Comparison of ENCODE assay signal across 12 mouse cellular contexts in the genomic region with DNA sequence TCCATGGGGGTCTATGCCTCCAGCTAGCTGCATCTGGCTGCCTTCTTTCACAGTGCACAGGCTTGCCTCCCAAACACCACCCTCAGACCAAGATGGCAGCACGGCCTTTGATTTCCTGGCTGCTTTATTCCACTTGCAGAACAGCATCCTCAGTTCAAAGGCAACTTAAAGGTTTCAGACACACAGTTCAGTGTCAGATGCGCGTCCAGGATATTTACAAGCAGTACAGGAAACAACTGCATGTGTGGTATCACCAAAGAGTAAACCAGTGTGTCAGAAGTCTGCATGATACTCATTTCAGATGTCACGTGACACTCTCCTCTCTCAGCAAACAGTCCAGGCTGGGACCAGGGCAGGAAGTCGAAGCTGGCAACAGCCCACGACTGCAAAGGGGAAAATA.
DNase-seq lines count a peak whose midpoint lies in the region; ATAC-seq lines count a peak whose summit lies in the region.
"Had no signal": no experiment of that assay in that cellular context is flagged by ENCODE, and none has a peak within 500 bp of the region (broad histone marks: within the 10 kb centered on the region; RNA-seq: fewer than 3 reads in every experiment).

No protein-coding gene starts in this region.

- H3K4me2 ChIP-seq in heart, embryonic 16.5 days (ENCODE audit: low read depth, low read length), result no peak overlapping the region
- no peak overlapping the region for H3K4me2 ChIP-seq in forebrain, embryonic 14.5 days (ENCODE audit: low read length)
- no peak overlapping the region for H3K4me2 ChIP-seq in intestine, embryonic 16.5 days (ENCODE audit: low read depth, low read length)
- H3K4me2 ChIP-seq: forebrain, embryonic 15.5 days had no signal

- no peaks in the 10 kb centered on the region for H3K36me3 ChIP-seq in heart, embryonic 16.5 days (ENCODE audit: control insufficient read depth, insufficient read depth)
- H3K36me3 ChIP-seq in heart, embryonic 10.5 days, result no peaks in the 10 kb centered on the region
- no peaks in the 10 kb centered on the region; the same call in 1 of the 2 replicates for H3K36me3 ChIP-seq in forebrain, embryonic 14.5 days (ENCODE audit: control insufficient read depth, insufficient read depth, low read length)
- H3K36me3 ChIP-seq in intestine, embryonic 16.5 days (ENCODE audit: control insufficient read depth, insufficient read depth, low read length), result no peaks in the 10 kb centered on the region

- H3K9ac ChIP-seq in heart, embryonic 16.5 days (ENCODE audit: low read length), result no peak overlapping the region
- H3K9ac ChIP-seq in forebrain, embryonic 14.5 days (ENCODE audit: low read length), result no peak overlapping the region
- H3K9ac ChIP-seq in intestine, embryonic 16.5 days (ENCODE audit: low read depth, low read length), result no peak overlapping the region
- H3K9ac ChIP-seq: forebrain, embryonic 15.5 days had no signal

- peak; percentile 69 for ATAC-seq in heart, embryonic 16.5 days (replicated peaks; ENCODE audit: extremely low read depth, insufficient read depth, low FRiP score)
- ATAC-seq in neutrophil, adult 5-6 weeks (ENCODE audit: extremely low read depth, insufficient number of reproducible peaks, low FRiP score, poor library complexity, severe bottlenecking), result peak; percentile 52; the same call in 1 of the 2 replicates
- ATAC-seq in forebrain, embryonic 14.5 days, result no peak
- no peak for ATAC-seq in intestine, embryonic 16.5 days
- ATAC-seq: forebrain, embryonic 15.5 days had no signal

- H3K4me3 ChIP-seq in heart, embryonic 16.5 days (ENCODE audit: low read length), result no peak overlapping the region
- H3K4me3 ChIP-seq in heart, embryonic 10.5 days, result no peak overlapping the region
- H3K4me3 ChIP-seq in forebrain, embryonic 14.5 days (ENCODE audit: low read depth, low read length), result no peak overlapping the region
- no peak overlapping the region for H3K4me3 ChIP-seq in intestine, embryonic 16.5 days (ENCODE audit: low read length)
- H3K4me3 ChIP-seq: forebrain, embryonic 15.5 days; myocyte had no signal

- H3K27ac ChIP-seq in heart, embryonic 16.5 days (ENCODE audit: low read length), result no peak overlapping the region
- H3K27ac ChIP-seq in heart, embryonic 10.5 days, result no peak overlapping the region
- H3K27ac ChIP-seq in forebrain, embryonic 14.5 days (ENCODE audit: low read depth, low read length), result no peak overlapping the region
- H3K27ac ChIP-seq in intestine, embryonic 16.5 days (ENCODE audit: low read length), result no peak overlapping the region

- WGBS in heart, embryonic 16.5 days, result 54% methylated on average over 6 of the region's 6 CpGs
- WGBS in heart, embryonic 10.5 days, result 78% methylated on average over 6 of the region's 6 CpGs
- 88% methylated on average over 6 of the region's 6 CpGs for WGBS in forebrain, embryonic 14.5 days
- 70% methylated on average over 6 of the region's 6 CpGs for WGBS in intestine, embryonic 16.5 days

- H3K9me3 ChIP-seq in heart, embryonic 16.5 days (replicated peaks; ENCODE audit: control insufficient read depth, low read length), result no peaks in the 10 kb centered on the region
- H3K9me3 ChIP-seq in heart, embryonic 10.5 days, result no peaks in the 10 kb centered on the region
- no peaks in the 10 kb centered on the region for H3K9me3 ChIP-seq in forebrain, embryonic 14.5 days (replicated peaks; ENCODE audit: control insufficient read depth, low read length)
- H3K9me3 ChIP-seq in intestine, embryonic 16.5 days (ENCODE audit: control insufficient read depth, low read length), result no peaks in the 10 kb centered on the region
- H3K9me3 ChIP-seq: forebrain, embryonic 15.5 days had no signal

- H3K4me1 ChIP-seq in heart, embryonic 16.5 days (ENCODE audit: control insufficient read depth, insufficient read depth, low read length), result 0 out of 2 replicates have a peak, but pooled peaks cover 8% of the 10 kb centered on the region
- peaks cover 11% of the 10 kb centered on the region; the same call in 1 of the 2 replicates for H3K4me1 ChIP-seq in heart, embryonic 10.5 days
- peaks cover 29% of the 10 kb centered on the region for H3K4me1 ChIP-seq in forebrain, embryonic 14.5 days (ENCODE audit: control insufficient read depth, insufficient read depth, low read length)
- H3K4me1 ChIP-seq in intestine, embryonic 16.5 days (ENCODE audit: control insufficient read depth, insufficient read depth, low read length), result peaks cover 5% of the 10 kb centered on the region

- no peak for DNase-seq in heart, embryonic 10.5 days (ENCODE audit: low spot score)
- DNase-seq in CD4-positive, CD25-positive, alpha-beta regulatory T cell, adult 2 months (ENCODE audit: low read depth, low spot score), result peak; percentile 84
- peak; percentile 70 for DNase-seq in induced T-regulatory cell, adult 2 months (ENCODE audit: low read depth)
- DNase-seq in forebrain, embryonic 14.5 days (ENCODE audit: low spot score), result no peak
- no peak for DNase-seq in cerebellum, adult 11 months
- DNase-seq: kidney, adult 9 months; right cerebral cortex, adult 18-20 months had no signal

- no peaks in the 10 kb centered on the region for H3K27me3 ChIP-seq in heart, embryonic 16.5 days (ENCODE audit: control insufficient read depth, insufficient read depth, low read length)
- H3K27me3 ChIP-seq in heart, embryonic 10.5 days (ENCODE audit: insufficient read depth, poor library complexity, severe bottlenecking), result no peaks in the 10 kb centered on the region
- no peaks in the 10 kb centered on the region for H3K27me3 ChIP-seq in forebrain, embryonic 14.5 days (replicated peaks; ENCODE audit: control insufficient read depth, insufficient read depth, low read length)
- H3K27me3 ChIP-seq in intestine, embryonic 16.5 days (replicated peaks; ENCODE audit: control insufficient read depth, insufficient read depth, low read length), result no peaks in the 10 kb centered on the region
- H3K27me3 ChIP-seq: forebrain, embryonic 15.5 days had no signal

Comparison
In these comparisons a context has a peak if more than half of its experiments do, and no peak if none do; other contexts are left out.
1. ATAC-seq: peak in heart, embryonic 16.5 days (single experiment) and neutrophil, adult 5-6 weeks (single experiment); none in forebrain, embryonic 14.5 days (single experiment) and intestine, embryonic 16.5 days (single experiment).
2. DNase-seq: peak in CD4-positive, CD25-positive, alpha-beta regulatory T cell, adult 2 months (single experiment) and induced T-regulatory cell, adult 2 months (single experiment); none in heart, embryonic 10.5 days (single experiment), forebrain, embryonic 14.5 days (single experiment) and cerebellum, adult 11 months (single experiment).